Mouse (Mus musculus) adrenal gland, adult 18-20 months (tissue): ENCODE data around the gene 9930111J21Rik2. TPM values are rescaled to one million over a fixed set of nuclear protein-coding genes. Genes with fewer than 3 reads are reported as not detected.
"Not testable (repeated sequence)": the region's sequence is repeated elsewhere in the genome, so short reads cannot be mapped to it uniquely, and the experiment has no call there.

Source experiments
- DNase-seq, 2 experiments: peaks; one replicate each; pipeline ENCODE4 v3.0.0; 2021 to 2022; ENCODE audit warnings: low spot score in 2 of 2
- total RNA-seq, 2 experiments: library from RNA; stranded (reverse); gene quantifications; 1 replicate in 1 of 2; 2 replicates in 1 of 2; pipeline ENCODE4 v1.2.3; 2021

Gene 9930111J21Rik2
- total RNA-seq, 2 experiments from 2014 or later: 3.2 to 6.1 TPM

DNA sequence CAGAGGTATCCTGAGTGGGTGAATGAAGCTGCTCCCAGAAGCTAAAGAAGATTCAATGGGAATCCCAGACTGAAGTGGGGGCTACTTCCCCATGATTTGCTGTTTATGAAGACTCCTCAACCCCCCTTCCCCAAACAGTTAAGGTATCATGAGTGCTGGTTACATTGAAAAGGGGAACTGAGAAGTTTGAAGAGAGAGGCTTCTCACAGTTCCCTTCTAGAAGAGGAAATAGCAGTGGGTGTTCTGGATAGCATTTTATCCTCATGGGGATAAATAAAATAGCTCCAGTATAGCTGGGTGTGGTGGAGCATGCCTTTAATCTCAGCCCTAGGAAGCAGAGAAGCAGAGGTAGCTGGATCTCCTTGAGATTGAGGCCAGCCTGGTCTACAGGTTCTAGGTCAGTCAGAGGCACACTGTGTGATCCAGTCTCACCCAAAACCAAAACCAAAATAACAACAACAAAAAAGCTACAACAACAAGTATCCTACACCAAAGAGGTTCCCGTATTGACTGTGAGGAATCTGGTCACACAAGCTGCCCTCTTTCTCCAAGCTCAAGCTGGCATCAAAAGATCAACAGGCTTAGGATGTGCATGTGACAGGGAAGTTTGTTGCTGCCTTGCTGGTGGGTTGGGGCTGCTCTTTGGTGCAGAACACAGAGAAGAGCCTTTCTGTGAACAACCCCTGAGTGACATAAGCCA is 72.7 kb downstream of the 9930111J21Rik2 start, which contains the start of gene Olfr56:
Gene Olfr56, plus strand, starts transcription at position 650 of the 700 bp plus-strand sequence.
- not testable (repeated sequence) for DNase-seq

DNA sequence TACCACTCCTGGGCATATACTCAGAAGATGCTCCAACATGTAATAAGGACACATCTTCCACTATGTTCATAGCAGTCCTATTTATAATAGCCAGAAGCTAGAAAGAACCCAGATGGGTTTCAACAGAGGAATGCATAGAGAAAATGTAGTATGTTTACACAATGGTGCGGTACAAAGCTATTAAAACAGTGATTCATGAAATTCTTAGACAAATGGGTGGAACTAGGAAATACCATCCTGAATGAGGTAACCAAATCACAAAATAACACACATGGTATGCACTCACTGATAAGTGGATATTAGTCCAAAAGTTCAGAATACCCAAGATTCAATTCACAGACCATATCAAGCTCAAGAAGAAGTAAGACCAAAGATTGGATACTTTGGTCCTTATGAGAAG is 76.4 kb downstream of the 9930111J21Rik2 start:
- not testable (repeated sequence) for DNase-seq

Other genes with a start within 250 kb of the 9930111J21Rik2 start
- 10 to 100 TPM; 45.9 to 48.9 TPM for gene Trim41, start 233.9 kb downstream of the 9930111J21Rik2 start, total RNA-seq
- gene Trim7, start 225.1 kb downstream of the 9930111J21Rik2 start, total RNA-seq: 1 to 10 TPM; 3.6 to 9.8 TPM
- 1 to 10 TPM in 1 of 2 experiments, under 1 TPM in 1; 0.76 to 3.1 TPM for gene Gm12184, start 224.6 kb downstream of the 9930111J21Rik2 start, total RNA-seq
- gene Irgm1, start 179.6 kb downstream of the 9930111J21Rik2 start, total RNA-seq: 10 to 100 TPM; 16.6 to 27.6 TPM
- gene Gm5431, start 149.0 kb downstream of the 9930111J21Rik2 start, total RNA-seq: 1 to 10 TPM; 1.9 to 4.4 TPM
- gene Psme2b, start 105.1 kb downstream of the 9930111J21Rik2 start, total RNA-seq: 1 to 10 TPM; 3.6 to 7.7 TPM
- under 1 TPM in 1 of 2 experiments, not detected in 1; 0.16 TPM for gene Olfr56, start 72.4 kb downstream of the 9930111J21Rik2 start, total RNA-seq
- gene 9930111J21Rik1, start 71.8 kb downstream of the 9930111J21Rik2 start, total RNA-seq: 1 to 10 TPM; 2.2 to 3.1 TPM
- gene Gm12185, start 59.0 kb downstream of the 9930111J21Rik2 start, total RNA-seq: 1 to 10 TPM; 3.5 to 6.5 TPM
- 10 to 100 TPM in 1 of 2 experiments, 1 to 10 TPM in 1; 3.1 to 17.3 TPM for gene Tgtp1, start 57.1 kb downstream of the 9930111J21Rik2 start, total RNA-seq
- 10 to 100 TPM in 1 of 2 experiments, 1 to 10 TPM in 1; 4.3 to 18.2 TPM for gene Tgtp2, start 13.0 kb upstream of the 9930111J21Rik2 start, total RNA-seq
- gene Ifi47, start 25.3 kb upstream of the 9930111J21Rik2 start, total RNA-seq: 1 to 10 TPM; 7.3 to 9.4 TPM
- 1 to 10 TPM; 1.2 to 4.1 TPM for gene Olfr1396, start 63.6 kb upstream of the 9930111J21Rik2 start, total RNA-seq
- not detected for gene Olfr1395, start 91.0 kb upstream of the 9930111J21Rik2 start, total RNA-seq
- not detected for gene Olfr1394, start 103.1 kb upstream of the 9930111J21Rik2 start, total RNA-seq
- 10 to 100 TPM; 26.2 to 32.8 TPM for gene Btnl9, start 135.9 kb upstream of the 9930111J21Rik2 start, total RNA-seq
- gene Zfp62, start 152.1 kb upstream of the 9930111J21Rik2 start, total RNA-seq: 10 to 100 TPM; 27.0 to 34.6 TPM
- 100 to 1,000 TPM; 114 to 141 TPM for gene Mgat1, start 192.9 kb upstream of the 9930111J21Rik2 start, total RNA-seq
- gene Olfr1393, start 227.1 kb upstream of the 9930111J21Rik2 start, total RNA-seq: not detected
- under 1 TPM in 1 of 2 experiments, not detected in 1; 0.10 TPM for gene Olfr1392, start 234.0 kb upstream of the 9930111J21Rik2 start, total RNA-seq